Mouse (Mus musculus): ENCODE results near the gene Smim5.

GRCm38 (mm10) chr11:115878071-115878470, 21.7 kb upstream of the Smim5 start:
- TF ChIP-seq CTCF (conservative IDR thresholded peaks at IDR 0.05; ENCODE audit: insufficient read depth, insufficient read length, low read depth, low read length) = no peak
- no peak for TF ChIP-seq POLR2A (IDR thresholded peaks at IDR 0.05; ENCODE audit: low read depth, low read length)

All from kidney, adult 2 months (tissue).